Mouse (Mus musculus): ENCODE results near the gene Cmtm1.
"Not testable (repeated sequence)": the region's sequence is repeated elsewhere in the genome, so short reads cannot be mapped to it uniquely, and the experiment has no call there.

DNA sequence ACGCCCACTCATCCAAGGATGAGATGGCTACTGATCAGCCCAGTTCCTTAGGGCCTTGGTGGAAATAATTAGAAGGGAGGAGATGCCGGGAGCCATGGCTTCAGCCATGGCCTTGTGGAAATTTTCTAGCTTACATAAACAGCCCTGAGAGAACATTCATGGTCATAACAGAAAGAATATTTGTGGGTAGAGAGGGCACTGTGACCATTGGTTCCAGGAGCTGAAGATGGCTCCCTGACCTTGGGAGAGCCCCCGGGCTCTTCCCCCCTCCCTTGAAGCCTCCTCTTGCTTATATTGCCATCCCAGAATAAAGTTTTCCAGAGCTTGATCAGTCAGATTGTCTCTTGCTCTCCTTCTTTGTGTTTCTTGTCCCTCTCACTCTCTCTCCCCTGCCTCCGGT is 7.4 kb downstream of the Cmtm1 start:
- not testable (repeated sequence) for TF ChIP-seq POLR2A (IDR thresholded peaks at IDR 0.05; ENCODE audit: low read depth, low read length); CTCF (IDR thresholded peaks at IDR 0.05; ENCODE audit: borderline replicate concordance, insufficient read depth, low read length)
